Mouse (Mus musculus) embryonic fibroblast, embryonic 13.5 days (primary cell): ENCODE data around the gene Gm26620.

Experiments used
- CTCF ChIP-seq: IDR thresholded peaks from 2 replicates; pipeline ENCODE4 v1.5.1; 2011; ENCODE audit warnings: mild to moderate bottlenecking, control low read depth, low read length, moderate library complexity, borderline replicate concordance; ENCODE audit not compliant: insufficient read depth
- POLR2A ChIP-seq: IDR thresholded peaks from 2 replicates; pipeline ENCODE4 v1.6.1; 2011; ENCODE audit warnings: low read depth, mild to moderate bottlenecking, control low read depth, low read length, moderate library complexity

DNA sequence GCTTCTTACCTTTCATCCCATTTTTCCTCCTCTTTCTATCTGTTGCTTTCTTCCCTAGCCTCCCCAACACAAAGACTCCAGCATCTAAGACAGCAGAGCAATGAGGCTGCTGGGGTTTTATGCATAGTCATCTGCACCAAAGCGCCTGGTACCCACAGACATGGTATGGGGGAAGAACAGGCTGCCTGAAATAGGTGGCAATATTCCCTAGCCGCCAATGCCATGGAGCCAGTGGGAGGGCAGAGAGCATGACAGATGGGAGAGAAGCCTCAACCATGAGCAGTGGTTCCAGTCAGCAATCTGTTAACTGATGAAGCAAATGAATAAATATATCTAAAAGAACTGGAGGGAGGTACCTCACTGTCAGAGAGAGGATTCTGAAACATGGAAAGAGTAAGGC lies 27.5 kb upstream of the Gm26620 start:
- no peak for TF ChIP-seq CTCF
- TF ChIP-seq POLR2A, result no peak
